Mouse (Mus musculus): ENCODE measurements around the gene Rcan1. TPM values are rescaled to one million over a fixed set of nuclear protein-coding genes. Genes with fewer than 3 reads are reported as not detected.

Gene Rcan1
- polyA plus RNA-seq, 1 experiment from 2014 or later, result 14.3 TPM

- Histone ChIP-seq H3K9ac (peak overlapping the region; percentile 32; the same call in 1 of the 2 replicates), H3K27ac (no peak overlapping the region), H3K9me3 (replicated peaks) (no peaks in the 10 kb centered on the region), H3K4me1 (peaks cover 34% of the 10 kb centered on the region), H3K4me3 (peak overlapping the region; percentile 47), H3K27me3 (replicated peaks) (peaks cover 72% of the 10 kb centered on the region), H3K36me3 (no peaks in the 10 kb centered on the region), H3K4me2 (peak overlapping the region; percentile 72)
- 9% methylated on average over 26 of the region's 26 CpGs for WGBS (ENCODE audit: insufficient replicate concordance)
- ATAC-seq, result no peak
Observed at GRCm38 (mm10) chr16:92497851-92498588, 27.4 kb upstream of the Rcan1 start.

GRCm38 (mm10) chr16:92489356-92489755, 18.7 kb upstream of the Rcan1 start:
- ATAC-seq, result peak; percentile 85
- Histone ChIP-seq H3K4me3 (peak overlapping the region; percentile 30), H3K36me3 (no peaks in the 10 kb centered on the region), H3K4me1 (peaks cover 73% of the 10 kb centered on the region), H3K4me2 (peak overlapping the region; percentile 57), H3K9ac (peak overlapping the region; percentile 59), H3K27me3 (replicated peaks) (peaks cover 2% of the 10 kb centered on the region; the same call in 1 of the 2 replicates), H3K9me3 (replicated peaks) (no peaks in the 10 kb centered on the region), H3K27ac (peak overlapping the region; percentile 92)
- 20% methylated on average over 9 of the region's 9 CpGs for WGBS (ENCODE audit: insufficient replicate concordance)

DNA sequence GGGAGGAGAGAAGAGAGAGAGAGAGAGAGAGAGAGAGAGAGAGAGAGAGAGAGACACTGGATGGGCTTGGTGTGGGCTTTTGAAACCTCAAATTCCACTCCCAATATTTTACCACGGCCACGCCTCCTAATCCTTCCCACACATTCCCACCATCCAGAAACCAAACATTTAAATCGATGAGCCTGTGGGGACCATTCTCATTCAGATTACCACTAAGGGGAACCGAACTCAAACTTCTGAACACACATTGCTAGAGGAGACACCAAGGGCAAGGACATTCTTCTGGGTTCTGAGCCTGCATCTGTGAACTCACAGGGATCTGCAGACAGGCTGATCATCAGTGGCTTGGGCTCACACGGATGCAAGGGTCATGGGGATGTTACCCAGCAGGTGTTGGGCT, 17.8 kb upstream of the Rcan1 start:
- Histone ChIP-seq H3K4me3 (peak overlapping the region; percentile 5; the same call in 1 of the 2 replicates), H3K9me3 (replicated peaks) (no peaks in the 10 kb centered on the region), H3K4me2 (peak overlapping the region; percentile 48), H3K4me1 (peaks cover 64% of the 10 kb centered on the region), H3K27ac (peak overlapping the region; percentile 64), H3K27me3 (replicated peaks) (peaks cover 11% of the 10 kb centered on the region; the same call in 1 of the 2 replicates), H3K36me3 (no peaks in the 10 kb centered on the region), H3K9ac (0 out of 2 replicates have a peak overlapping the region, but pooled peaks have one; percentile 27)
- WGBS (ENCODE audit: insufficient replicate concordance), result 73% methylated on average over 5 of the region's 5 CpGs
- ATAC-seq, result no peak

DNA sequence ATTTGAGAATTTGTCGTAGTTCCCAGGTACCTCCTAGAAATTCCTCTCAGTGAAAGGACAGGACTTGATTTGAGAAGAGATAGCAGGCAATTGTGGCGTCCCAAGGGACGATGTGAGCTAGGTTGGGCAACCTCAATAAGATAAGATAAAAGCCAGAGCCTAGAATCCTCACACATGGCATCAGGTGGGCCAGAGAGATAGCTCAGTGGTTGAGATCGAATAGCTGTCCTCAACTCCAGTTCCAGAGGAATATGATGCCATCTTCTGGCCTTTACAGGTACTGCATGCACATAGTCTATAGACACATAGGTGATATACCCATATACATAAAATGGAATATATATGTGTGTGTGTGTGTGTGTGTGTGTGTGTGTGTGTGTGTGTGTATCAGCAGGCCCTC, 16.8 kb upstream of the Rcan1 start:
- no peak overlapping the region for H3K9ac ChIP-seq
- peak; percentile 72 for ATAC-seq
- peaks cover 20% of the 10 kb centered on the region; the same call in 1 of the 2 replicates for H3K27me3 ChIP-seq (replicated peaks)

DNA sequence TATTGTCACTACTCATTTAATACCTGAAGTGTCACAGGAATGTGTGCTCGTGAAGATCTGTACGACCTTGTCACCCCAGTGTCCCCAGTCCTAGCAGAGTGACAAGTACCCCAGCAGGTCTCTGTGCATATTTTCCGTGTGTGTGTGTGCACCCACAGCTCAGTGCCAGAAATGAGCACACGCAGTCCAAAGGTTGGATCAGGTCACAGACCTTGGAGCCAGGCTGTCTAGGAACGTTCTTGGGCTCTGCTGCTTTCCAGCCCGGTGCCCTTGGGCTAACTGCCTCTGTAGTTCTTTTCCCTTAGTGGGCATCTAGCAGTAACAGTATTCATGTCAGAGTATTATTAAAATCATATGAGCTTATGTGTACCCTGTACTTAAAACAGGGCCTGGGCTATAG, 16.4 kb upstream of the Rcan1 start:
- Histone ChIP-seq H3K27me3 (replicated peaks) (peaks cover 24% of the 10 kb centered on the region; the same call in 1 of the 2 replicates), H3K4me2 (no peak overlapping the region), H3K9ac (no peak overlapping the region), H3K4me3 (no peak overlapping the region), H3K27ac (no peak overlapping the region), H3K36me3 (no peaks in the 10 kb centered on the region), H3K4me1 (peaks cover 51% of the 10 kb centered on the region), H3K9me3 (replicated peaks) (no peaks in the 10 kb centered on the region)
- WGBS (ENCODE audit: insufficient replicate concordance), result 80% methylated on average over 6 of the region's 6 CpGs
- peak; percentile 11; the same call in 1 of the 2 replicates for ATAC-seq

More for the DNA sequence above, 16.8 kb upstream of the Rcan1 start:
- Histone ChIP-seq H3K4me1 (peaks cover 55% of the 10 kb centered on the region), H3K4me2 (no peak overlapping the region), H3K9me3 (replicated peaks) (no peaks in the 10 kb centered on the region), H3K4me3 (no peak overlapping the region), H3K27ac (no peak overlapping the region), H3K36me3 (no peaks in the 10 kb centered on the region)
- 21% methylated on average over 4 of the region's 4 CpGs for WGBS (ENCODE audit: insufficient replicate concordance)

GRCm38 (mm10) chr16:92485436-92485835, 14.8 kb upstream of the Rcan1 start, which contains the start of gene Clic6:
TSS of gene Clic6 (plus strand) at chr16:92485736.
- no peaks in the 10 kb centered on the region for H3K9me3 ChIP-seq (replicated peaks)
- H3K9ac ChIP-seq, result no peak within 1 kb of the TSS
- 84% methylated on average over 5 of the region's 5 CpGs for WGBS (ENCODE audit: insufficient replicate concordance)
- H3K4me3 ChIP-seq, result no peak within 1 kb of the TSS
- peaks cover 34% of the 10 kb centered on the region for H3K4me1 ChIP-seq
- H3K27me3 ChIP-seq (replicated peaks), result peaks cover 40% of the 10 kb centered on the region
- H3K36me3 ChIP-seq, result no peaks in the 10 kb centered on the region
- no peak within 1 kb of the TSS for H3K4me2 ChIP-seq
- no peak for ATAC-seq
- H3K27ac ChIP-seq, result no peak within 1 kb of the TSS

GRCm38 (mm10) chr16:92478561-92479150, 8.0 kb upstream of the Rcan1 start:
- Histone ChIP-seq H3K27ac (no peak overlapping the region), H3K4me3 (no peak overlapping the region), H3K9me3 (replicated peaks) (no peaks in the 10 kb centered on the region), H3K4me2 (peak overlapping the region; percentile 44), H3K4me1 (peaks cover 23% of the 10 kb centered on the region), H3K36me3 (no peaks in the 10 kb centered on the region), H3K9ac (no peak overlapping the region), H3K27me3 (replicated peaks) (peaks cover 67% of the 10 kb centered on the region)
- 20% methylated on average over 23 of the region's 23 CpGs for WGBS (ENCODE audit: insufficient replicate concordance)
- ATAC-seq, result no peak

GRCm38 (mm10) chr16:92475093-92475860, 4.6 kb upstream of the Rcan1 start:
- peaks cover 34% of the 10 kb centered on the region for H3K27me3 ChIP-seq (replicated peaks)
- H3K27ac ChIP-seq, result peak overlapping the region; percentile 91
- H3K4me2 ChIP-seq, result peak overlapping the region; percentile 65
- peak overlapping the region; percentile 49 for H3K4me3 ChIP-seq
- H3K9me3 ChIP-seq (replicated peaks), result no peaks in the 10 kb centered on the region
- H3K9ac ChIP-seq, result peak overlapping the region; percentile 42; the same call in 1 of the 2 replicates
- H3K4me1 ChIP-seq, result peaks cover 23% of the 10 kb centered on the region
- no peaks in the 10 kb centered on the region for H3K36me3 ChIP-seq
- ATAC-seq, result peak; percentile 87
- WGBS (ENCODE audit: insufficient replicate concordance), result 25% methylated on average over 25 of the region's 25 CpGs

GRCm38 (mm10) chr16:92472898-92473297, 2.2 kb upstream of the Rcan1 start:
- Histone ChIP-seq H3K27ac (no peak overlapping the region), H3K27me3 (replicated peaks) (peaks cover 15% of the 10 kb centered on the region; the same call in 1 of the 2 replicates), H3K36me3 (no peaks in the 10 kb centered on the region), H3K9ac (no peak overlapping the region), H3K9me3 (replicated peaks) (no peaks in the 10 kb centered on the region), H3K4me2 (no peak overlapping the region), H3K4me3 (no peak overlapping the region), H3K4me1 (peaks cover 13% of the 10 kb centered on the region)
- 62% methylated on average over 3 of the region's 3 CpGs for WGBS (ENCODE audit: insufficient replicate concordance)
- ATAC-seq, result no peak

GRCm38 (mm10) chr16:92468459-92468858, 2.2 kb downstream of the Rcan1 start:
- H3K4me2 ChIP-seq, result no peak overlapping the region
- 0 out of 2 replicates have a peak, but pooled peaks cover 5% of the 10 kb centered on the region for H3K27me3 ChIP-seq (replicated peaks)
- no peak overlapping the region for H3K4me3 ChIP-seq
- H3K36me3 ChIP-seq, result no peaks in the 10 kb centered on the region
- H3K9me3 ChIP-seq (replicated peaks), result no peaks in the 10 kb centered on the region
- 66% methylated on average over 14 of the region's 14 CpGs for WGBS (ENCODE audit: insufficient replicate concordance)
- H3K4me1 ChIP-seq, result peaks cover 29% of the 10 kb centered on the region
- ATAC-seq, result no peak
- no peak overlapping the region for H3K9ac ChIP-seq
- no peak overlapping the region for H3K27ac ChIP-seq

DNA sequence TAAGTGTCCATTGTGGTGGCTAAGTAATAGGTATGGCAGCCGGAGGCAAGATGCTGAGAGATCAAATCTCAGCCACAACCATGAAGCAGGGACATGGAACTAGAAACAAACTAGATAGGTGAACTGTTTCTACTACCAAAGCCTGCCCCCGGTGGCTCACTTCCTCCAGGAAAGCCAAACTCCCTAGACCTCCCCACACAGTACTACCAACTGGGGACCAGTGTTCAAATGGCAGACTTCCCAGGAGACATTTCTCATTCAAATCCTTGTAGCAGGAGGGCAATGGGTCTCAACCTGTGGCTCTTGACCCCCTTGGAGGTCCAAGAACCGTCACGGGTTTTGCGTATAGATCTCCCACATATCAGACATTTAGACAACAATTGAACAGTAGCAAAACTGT, 3.6 kb downstream of the Rcan1 start:
- 0 out of 2 replicates have a peak, but pooled peaks cover 5% of the 10 kb centered on the region for H3K27me3 ChIP-seq (replicated peaks)
- H3K4me1 ChIP-seq, result peaks cover 32% of the 10 kb centered on the region
- WGBS (ENCODE audit: insufficient replicate concordance), result 78% methylated on average over 5 of the region's 5 CpGs
- H3K4me3 ChIP-seq, result no peak overlapping the region
- H3K9me3 ChIP-seq (replicated peaks), result no peaks in the 10 kb centered on the region
- no peak overlapping the region for H3K4me2 ChIP-seq
- no peak overlapping the region for H3K9ac ChIP-seq
- no peak for ATAC-seq
- no peaks in the 10 kb centered on the region for H3K36me3 ChIP-seq
- no peak overlapping the region for H3K27ac ChIP-seq
